Mouse (Mus musculus): ENCODE results near the gene Scfd2.

DNA sequence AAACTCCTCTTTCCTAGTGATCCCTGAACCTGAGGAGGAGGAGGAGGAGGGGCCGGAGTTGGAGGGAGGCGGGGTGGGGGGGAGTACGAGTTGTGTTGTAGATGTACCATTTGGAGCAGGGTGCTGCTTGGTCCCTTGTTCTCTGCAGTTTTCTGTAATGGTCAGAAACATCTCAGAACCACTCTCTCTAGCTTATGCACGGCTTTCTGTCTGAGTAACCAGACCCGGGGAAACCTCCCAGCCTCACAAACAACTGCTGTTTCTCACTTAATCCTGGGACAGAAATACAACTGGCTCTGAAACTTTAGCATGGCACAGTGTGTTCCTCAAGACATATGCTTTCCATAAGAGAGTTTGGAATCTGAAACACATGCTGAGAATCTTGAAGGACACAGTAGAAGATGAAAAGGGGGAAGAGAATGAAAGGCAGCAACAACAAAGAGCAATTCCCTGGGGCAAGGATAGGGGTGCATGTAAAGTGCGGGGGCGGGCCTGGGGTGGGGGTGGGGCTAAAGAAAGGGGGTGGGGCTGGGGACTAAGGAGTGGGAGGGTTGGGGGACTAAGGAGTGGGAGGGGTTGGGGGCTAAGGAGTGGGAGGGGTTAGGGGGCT is 317.0 kb downstream of the Scfd2 start:
- TF ChIP-seq CTCF (IDR thresholded peaks at IDR 0.05; ENCODE audit: low read depth) (no peak), EP300 (optimal IDR thresholded peaks at IDR 0.05) (no peak)

Measured in stomach, postnatal 0 days (tissue).